Mouse (Mus musculus) thymus, postnatal 25 days (tissue): ENCODE data around the gene Gatb.

Source experiments
- DNase-seq: peaks from one replicate; pipeline ENCODE4 v3.0.0; 2022

Gatb gene

GRCm38 (mm10) chr3:85599526-85599925 lies 25.6 kb downstream of the Gatb start:
- DNase-seq, result no peak

DNA sequence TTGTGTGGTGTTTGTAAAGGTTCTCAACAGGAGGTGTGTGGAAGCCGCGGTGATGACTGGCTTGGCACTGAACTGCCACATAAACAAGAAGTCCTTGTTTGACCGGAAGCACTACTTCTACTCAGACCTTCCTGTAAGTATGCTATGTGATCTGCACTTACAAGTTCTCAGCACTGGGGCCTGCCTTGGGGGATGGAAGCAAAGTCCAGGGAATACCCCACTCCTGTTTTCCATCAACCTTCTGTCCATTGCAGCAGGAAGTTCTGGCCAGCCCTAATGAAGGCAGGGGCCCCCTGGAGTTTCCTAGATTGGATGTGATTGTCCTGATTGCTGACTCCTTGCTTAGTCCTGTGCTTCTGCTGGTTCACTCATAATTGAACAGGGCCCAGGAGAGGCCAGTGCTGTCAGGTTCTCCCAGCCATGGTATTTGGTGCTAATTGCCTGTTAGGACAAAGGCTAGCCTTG lies 28.0 kb downstream of the Gatb start:
- no peak for DNase-seq

DNA sequence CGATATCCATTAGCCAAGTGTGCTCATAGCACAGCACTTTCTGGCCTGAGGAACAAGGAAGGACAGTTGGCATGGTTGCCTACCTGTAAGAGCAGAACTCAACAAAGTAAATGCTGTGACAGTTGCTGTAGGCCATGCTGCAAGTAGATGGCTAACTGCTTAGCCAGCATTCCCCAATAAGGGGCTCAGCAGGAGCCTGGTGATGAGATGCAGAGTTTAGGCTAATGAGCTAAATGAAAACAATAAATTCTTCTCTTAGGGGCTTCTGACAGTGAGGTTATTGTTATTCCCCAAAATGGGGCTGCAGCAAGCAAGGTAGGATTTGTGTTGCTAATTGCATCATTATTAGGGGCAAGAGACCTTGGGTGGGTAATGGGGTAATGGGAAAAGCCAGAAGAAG lies 29.9 kb downstream of the Gatb start:
- DNase-seq, result no peak

DNA sequence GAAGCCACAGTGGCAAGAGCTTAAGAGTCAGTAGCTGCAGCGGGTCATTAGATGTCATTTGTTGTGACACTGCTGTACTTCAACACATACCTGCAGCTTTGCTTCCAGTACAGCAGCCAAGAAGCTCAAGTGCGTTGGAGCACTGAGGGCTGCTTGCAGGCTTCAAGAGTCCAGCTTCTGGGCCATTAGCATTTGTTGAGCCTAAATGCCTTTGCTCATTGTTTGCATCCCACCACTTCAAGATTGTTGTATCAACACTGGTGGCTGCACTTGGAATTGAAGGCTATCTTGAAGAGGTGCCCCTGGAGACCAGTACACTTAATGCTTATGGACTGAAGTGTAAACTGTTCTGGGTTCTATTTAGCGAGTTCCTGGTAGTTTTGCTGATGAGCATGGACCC lies 33.0 kb downstream of the Gatb start:
- no peak for DNase-seq

DNA sequence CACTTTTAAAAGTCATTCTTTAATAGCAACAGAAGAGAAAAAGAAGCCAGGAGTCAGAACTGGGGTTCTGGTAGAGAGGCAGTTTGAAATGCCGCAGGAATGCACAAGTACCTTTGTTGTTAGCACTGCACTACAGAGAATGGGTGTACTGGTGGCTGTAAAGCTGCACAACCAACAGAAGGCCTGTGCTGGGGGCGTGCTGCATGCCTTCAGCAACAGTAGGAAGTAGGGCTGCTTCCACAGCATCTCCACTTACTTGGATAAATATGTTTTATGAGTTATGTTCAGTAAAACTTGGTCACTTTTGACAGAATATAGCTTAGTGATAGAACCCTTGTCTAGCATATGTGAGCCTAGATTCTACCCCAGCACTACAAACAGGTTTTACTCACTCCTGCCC lies 33.8 kb downstream of the Gatb start:
- no peak for DNase-seq

DNA sequence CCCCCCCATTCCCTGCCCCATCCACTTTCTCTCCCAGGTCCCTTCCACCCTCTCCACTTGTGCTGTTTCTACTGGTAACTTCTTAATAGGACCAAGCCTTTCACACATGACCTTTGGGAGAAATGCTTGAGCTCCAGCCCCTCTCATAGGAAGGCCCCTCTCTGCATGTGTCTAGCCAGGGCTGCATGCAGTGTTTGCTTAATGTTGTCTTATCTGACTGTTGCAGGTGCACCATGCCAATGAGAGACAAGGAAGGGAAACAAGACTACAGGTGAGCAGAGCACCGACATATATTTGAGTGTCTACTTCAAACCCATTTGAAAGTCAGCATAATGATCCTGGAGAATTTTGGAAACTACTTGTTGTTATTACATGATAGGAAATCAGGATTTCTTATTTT lies 42.5 kb downstream of the Gatb start:
- DNase-seq, result no peak

DNA sequence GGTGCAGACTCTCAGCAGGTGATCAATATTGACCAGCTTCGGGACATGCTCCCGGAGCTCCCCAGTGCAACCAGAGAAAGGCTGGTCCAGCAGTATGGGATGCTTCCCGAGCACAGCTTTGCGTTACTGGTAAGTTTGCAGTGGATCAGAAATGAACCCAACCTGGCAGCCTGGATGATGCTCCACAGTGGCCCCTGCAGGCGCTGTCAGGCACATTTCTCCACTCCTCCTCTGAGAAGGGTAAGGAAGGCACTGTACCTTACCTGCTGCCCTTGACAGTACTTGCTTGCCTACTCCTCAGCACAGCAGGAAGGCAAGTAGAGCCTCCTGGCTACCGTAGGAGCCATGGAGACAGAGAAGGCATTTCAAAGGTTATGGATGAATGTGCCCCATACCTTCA lies 45.0 kb downstream of the Gatb start:
- DNase-seq, result no peak

GRCm38 (mm10) chr3:85619345-85619744 lies 45.4 kb downstream of the Gatb start:
- no peak for DNase-seq

- DNase-seq, result no peak
These were observed 45.8 kb downstream of the Gatb start for GRCm38 (mm10) chr3:85619751-85620150.

DNA sequence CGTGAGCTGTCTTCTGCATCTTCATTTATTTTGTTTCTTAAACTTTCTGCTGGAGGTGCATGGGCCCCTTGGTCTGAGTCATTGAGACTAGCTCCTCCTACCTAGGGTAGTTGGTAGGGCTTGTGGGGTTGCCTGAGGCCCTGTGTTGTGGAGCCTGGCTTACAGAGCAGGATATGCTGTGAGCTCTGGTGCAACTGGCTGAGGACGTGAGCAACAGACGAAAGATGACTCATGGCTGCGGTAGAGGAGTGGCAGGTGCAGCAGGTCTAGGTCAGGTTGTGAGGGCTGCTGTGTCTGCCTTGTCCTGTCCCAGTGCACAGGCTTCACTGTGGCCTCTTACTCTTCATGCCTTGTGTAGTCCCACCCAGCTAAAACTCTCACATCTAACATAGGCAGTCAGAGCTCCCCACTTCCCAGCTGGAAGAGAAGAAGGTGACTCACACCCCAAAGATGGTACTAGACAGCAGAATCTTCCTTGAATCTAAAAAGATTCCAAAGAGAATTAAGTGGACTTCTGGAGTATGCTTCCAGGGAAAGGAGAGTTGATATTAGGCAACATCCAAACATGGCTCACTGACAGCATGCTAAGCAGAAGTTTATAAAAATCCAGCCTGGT lies 56.1 kb downstream of the Gatb start:
- DNase-seq, result no peak

DNA sequence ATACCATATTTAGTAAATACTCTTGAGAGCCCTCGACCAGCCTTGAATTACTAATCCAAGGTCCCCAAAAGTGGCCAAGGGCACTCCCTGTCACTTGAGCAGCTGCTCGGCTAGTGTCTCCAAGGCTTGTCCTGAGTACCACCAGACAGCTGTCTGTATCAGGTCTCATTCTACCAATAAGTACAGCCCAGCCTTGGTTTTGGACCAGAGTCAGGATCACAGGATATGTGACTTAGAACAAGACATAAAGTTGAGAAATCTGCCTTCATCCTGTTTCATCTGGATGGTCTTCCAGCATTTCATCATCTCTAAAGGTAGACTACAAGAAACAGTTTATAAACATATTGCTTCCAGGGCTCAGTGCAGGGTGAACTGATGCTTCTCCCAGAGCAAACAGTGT lies 59.8 kb downstream of the Gatb start:
- no peak for DNase-seq

DNA sequence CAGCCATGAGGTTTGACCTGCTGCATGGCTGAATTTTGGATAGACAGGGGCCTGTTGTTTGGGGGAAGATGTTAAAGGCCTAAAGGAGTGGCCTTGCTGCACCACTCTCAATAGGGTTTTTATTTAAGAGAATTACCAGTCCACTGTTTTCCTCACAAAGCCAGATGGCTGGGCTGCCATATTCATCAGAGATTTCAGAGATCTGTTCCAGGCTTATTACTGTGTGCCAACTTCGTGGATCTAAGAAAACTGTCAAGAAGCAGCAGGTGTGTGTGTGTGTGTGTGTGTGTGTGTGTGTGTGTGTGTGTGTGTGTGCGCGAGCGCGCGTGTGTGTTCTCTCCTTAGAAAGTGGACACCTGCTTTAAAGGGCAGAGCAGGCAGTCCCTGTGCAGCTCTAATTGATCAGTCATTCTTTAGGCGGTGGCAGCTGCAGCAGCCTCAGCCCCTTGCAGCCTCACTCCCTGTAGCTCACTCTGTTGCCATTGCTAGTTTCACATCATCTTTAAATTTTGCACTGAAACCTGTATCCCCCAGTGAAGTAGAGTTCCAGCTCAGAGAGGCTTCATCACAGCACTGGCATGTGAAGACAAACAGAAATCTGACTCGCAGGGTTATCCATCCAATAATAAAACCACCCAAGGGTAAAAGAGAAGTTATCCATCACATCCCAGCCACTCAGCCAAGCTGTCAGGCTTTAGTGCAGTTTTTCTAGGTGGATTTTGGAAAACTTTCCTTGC lies 60.6 kb downstream of the Gatb start:
- DNase-seq, result no peak

GRCm38 (mm10) chr3:85635126-85635419 lies 61.2 kb downstream of the Gatb start:
- DNase-seq, result no peak

DNA sequence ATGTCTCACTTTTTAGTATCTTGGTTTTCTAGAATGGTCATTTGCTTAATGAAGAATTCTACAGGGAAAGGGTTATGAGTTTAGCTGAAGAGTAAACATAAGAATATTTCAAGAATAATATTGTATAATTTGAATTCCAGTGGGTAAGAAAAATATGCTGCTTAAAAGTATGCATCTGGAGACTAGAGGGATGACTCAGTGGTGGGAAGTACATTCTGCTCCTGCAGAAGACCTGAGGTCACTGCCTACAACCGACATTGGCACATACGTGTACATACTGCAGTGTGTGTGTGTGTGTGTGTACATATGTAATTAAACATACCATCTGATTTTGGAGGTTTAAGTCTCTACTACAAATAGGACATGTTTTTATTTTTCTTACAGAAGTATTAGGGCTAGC lies 61.7 kb downstream of the Gatb start:
- no peak for DNase-seq

- DNase-seq, result no peak
These were observed 63.0 kb downstream of the Gatb start for GRCm38 (mm10) chr3:85636716-85637447.

DNA sequence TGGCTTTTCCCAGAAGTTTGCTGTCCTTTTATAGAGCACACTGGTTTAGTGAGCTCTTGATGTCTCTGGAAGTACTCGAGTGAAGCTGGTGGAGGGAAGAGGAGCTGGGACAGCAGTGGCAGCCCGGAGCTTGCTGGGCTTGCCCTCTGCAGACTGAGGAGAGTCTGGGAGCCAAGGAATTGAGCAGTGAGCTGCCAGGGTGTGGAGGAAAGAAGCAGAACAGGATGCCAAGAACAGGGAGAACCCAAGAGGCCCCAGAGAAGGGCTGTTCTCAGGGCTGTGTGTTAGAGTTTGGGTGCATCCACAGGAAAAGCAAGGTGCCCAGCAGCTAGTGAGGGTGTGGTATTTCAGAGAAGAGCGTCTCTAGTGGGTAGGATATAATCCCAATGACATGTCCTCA lies 67.8 kb downstream of the Gatb start:
- no peak for DNase-seq

DNA sequence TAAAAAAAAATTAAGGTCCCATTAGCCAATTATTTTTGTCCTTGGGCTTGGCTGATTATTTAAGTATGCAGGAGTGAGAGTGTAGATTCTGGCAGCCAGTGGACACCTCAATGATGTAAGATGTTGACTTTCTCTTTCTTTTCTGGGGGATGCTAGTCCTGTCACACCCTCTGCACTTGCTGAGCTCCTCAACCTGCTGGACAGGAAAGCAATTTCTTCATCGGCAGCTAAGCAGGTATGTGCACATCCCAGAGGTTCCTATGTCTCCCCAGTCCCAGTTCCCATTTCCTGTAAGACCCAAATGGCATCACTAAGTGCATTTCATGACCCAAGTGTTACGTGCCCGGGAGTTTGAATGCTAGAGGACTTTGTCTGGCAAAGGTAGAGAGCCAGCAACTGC lies 70.9 kb downstream of the Gatb start:
- DNase-seq, result no peak

GRCm38 (mm10) chr3:85645517-85646004 lies 71.6 kb downstream of the Gatb start:
- DNase-seq, result no peak

DNA sequence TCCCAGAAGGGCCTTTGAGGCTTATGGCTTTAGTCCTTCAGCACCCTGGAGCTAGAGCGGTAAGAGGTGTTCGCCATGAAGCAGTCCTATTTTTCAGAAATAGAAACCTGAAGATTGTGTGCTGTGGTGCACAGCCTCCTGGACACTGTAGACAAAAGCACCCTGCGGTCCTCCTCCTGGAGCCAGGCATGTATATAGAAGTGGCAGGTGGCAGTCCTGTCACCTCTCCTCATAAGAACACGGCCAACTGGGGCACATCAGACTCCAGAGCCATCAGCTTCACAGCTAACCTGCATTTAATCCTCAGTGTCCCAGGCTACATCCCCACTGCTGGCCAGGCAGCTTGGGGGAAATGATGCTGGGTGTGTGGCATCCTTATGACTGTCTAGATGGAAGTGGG lies 75.3 kb downstream of the Gatb start:
- no peak for DNase-seq

DNA sequence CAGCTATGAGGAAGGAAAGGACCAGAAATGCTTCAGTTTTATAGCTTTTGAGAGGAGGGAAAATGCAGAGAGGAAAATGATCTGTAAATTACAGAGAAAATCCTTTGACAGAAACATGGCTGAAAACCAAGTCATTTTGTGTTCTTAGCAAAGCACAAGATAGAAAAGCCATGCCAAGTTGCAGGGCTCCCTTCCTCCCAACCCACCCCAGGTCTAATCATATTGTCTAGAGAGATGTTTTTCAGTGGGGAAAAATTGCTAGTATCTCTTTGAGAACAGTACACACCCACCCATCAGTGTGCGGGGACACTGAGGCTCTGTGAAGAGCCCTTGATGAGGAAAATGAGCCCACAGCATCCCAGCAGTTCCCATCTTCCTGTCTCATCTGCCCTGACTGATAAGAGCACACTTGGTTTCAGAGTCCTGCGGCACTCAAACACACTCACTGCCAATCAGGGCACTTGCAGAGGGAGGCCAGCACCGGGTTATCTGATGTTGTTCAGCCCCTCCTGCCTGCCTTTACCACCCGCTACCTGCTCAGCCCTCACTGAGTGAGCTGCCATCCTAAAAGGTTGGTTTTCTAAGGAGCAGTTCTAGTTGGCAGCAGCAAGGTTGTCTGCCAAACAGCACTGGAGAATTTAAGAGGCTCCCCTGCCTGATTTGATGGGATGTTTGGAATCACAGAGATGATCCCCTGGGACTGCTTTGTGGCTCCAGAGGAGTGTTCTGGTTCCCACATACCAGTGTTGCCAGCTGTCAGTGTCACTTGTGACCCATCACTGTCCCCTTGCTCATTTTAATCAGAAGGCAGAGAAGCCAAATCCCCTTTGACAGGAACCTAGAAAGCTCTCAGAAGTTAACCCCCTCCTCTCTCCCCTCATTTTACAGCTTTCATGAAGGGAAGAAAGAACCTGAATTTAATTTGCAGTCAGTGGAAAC lies 79.1 kb downstream of the Gatb start:
- DNase-seq, result no peak

GRCm38 (mm10) chr3:85655538-85655937 lies 81.6 kb downstream of the Gatb start:
- DNase-seq, result no peak

GRCm38 (mm10) chr3:85659681-85660080 lies 85.8 kb downstream of the Gatb start:
- no peak for DNase-seq
